Mouse (Mus musculus): ENCODE measurements at regions not wholly inside any gene's neighbourhood (a gene's known extent, or its start where the extent isn't known, plus 50 kb on each side); places are given as distances from the start of the nearest gene placed in this dataset.

DNA sequence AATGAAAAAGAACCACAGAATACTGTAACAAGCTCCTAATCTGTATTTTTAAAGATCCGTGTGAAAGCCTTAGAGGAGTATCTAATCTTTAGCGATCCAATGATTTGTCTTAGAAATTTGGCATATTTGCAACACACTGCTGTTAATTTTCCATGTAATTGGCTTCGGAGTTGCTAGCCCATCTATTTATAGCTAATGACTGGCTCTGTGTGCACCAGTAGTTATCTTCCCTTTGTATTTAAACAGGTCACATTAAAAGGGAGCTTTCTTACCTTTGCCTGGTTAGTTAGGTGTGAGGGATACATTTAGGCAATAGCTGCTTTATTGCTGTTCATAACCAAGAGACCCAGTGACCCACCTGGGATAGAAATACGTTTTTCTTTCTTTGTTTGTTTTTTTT, 256.3 kb upstream of the Mme start:
- TF ChIP-seq CTCF (IDR thresholded peaks at IDR 0.05; ENCODE audit: insufficient read depth, low read length) = no peak
- no peak for TF ChIP-seq POLR2A (IDR thresholded peaks at IDR 0.05; ENCODE audit: borderline replicate concordance, extremely low read depth, low read depth, low read length)

Data from lung, adult 2 months (tissue).